Mouse (Mus musculus): ENCODE measurements around the gene Ets2. TPM values are rescaled to one million over a fixed set of nuclear protein-coding genes. Genes with fewer than 3 reads are reported as not detected.
"Not testable (repeated sequence)": the region's sequence is repeated elsewhere in the genome, so short reads cannot be mapped to it uniquely, and the experiment has no call there.

Gene Ets2
- polyA plus RNA-seq, 1 experiment from 2014 or later, result 13.5 TPM

GRCm38 (mm10) chr16:95759988-95760391 is 58.1 kb downstream of the Ets2 start:
- Histone ChIP-seq H3K27ac (ENCODE audit: low read depth) (no peak overlapping the region), H3K4me3 (ENCODE audit: low read depth, low read length) (no peak overlapping the region), H3K4me2 (ENCODE audit: low read depth, low read length) (no peak overlapping the region), H3K9me3 (ENCODE audit: low read length) (no peaks in the 10 kb centered on the region), H3K27me3 (ENCODE audit: insufficient read depth, low read length) (no peaks in the 10 kb centered on the region), H3K36me3 (replicated peaks; ENCODE audit: insufficient read depth, low read length) (no peaks in the 10 kb centered on the region), H3K9ac (replicated peaks) (no peak overlapping the region), H3K4me1 (ENCODE audit: insufficient read depth) (no peaks in the 10 kb centered on the region)
- TF ChIP-seq CTCF (IDR thresholded peaks at IDR 0.05; ENCODE audit: low read depth) (no peak), EP300 (IDR thresholded peaks at IDR 0.05; ENCODE audit: low read depth) (no peak)
- DNase-seq (no peak), ATAC-seq (no peak)
- WGBS (ENCODE audit: insufficient replicate concordance), result 69% methylated on average over 6 of the region's 6 CpGs

DNA sequence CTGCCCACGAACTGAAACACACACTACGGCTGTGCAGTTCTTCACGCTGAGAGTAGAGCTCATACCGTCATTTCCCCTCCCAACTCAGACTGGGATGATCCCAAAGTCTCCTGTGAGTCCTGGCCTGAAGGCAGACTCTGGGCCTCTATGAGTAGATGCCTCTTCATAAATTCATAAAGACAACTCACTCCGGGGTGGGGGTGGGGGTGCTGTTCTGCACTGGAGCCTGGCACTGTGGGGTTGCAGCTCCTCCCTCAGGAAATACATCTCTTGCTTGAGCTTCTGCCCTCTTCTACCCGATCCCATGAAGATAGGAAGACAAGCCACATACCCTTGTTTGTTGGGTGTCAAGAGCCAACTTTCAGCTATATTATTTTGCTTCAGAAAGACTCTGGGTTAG is 59.9 kb downstream of the Ets2 start:
- Histone ChIP-seq H3K27me3 (ENCODE audit: insufficient read depth, low read length) (no peaks in the 10 kb centered on the region), H3K36me3 (replicated peaks; ENCODE audit: insufficient read depth, low read length) (no peaks in the 10 kb centered on the region), H3K4me3 (ENCODE audit: low read depth, low read length) (no peak overlapping the region), H3K9me3 (ENCODE audit: low read length) (no peaks in the 10 kb centered on the region), H3K4me2 (ENCODE audit: low read depth, low read length) (no peak overlapping the region), H3K27ac (ENCODE audit: low read depth) (no peak overlapping the region), H3K4me1 (ENCODE audit: insufficient read depth) (no peaks in the 10 kb centered on the region), H3K9ac (replicated peaks) (no peak overlapping the region)
- ATAC-seq (no peak), DNase-seq (no peak)
- TF ChIP-seq EP300 (IDR thresholded peaks at IDR 0.05; ENCODE audit: low read depth), result no peak
- TF ChIP-seq CTCF (IDR thresholded peaks at IDR 0.05; ENCODE audit: low read depth), result no peak
- 67% methylated on average over 6 of the region's 6 CpGs for WGBS (ENCODE audit: insufficient replicate concordance)

- H3K27ac ChIP-seq (ENCODE audit: low read depth), result no peak overlapping the region
- WGBS (ENCODE audit: insufficient replicate concordance), result 72% methylated on average over 6 of the region's 6 CpGs
- DNase-seq (no peak), ATAC-seq (no peak)
- H3K4me1 ChIP-seq (ENCODE audit: insufficient read depth), result no peaks in the 10 kb centered on the region
- H3K4me3 ChIP-seq (ENCODE audit: low read depth, low read length), result no peak overlapping the region
- TF ChIP-seq EP300 (IDR thresholded peaks at IDR 0.05; ENCODE audit: low read depth) (no peak), CTCF (IDR thresholded peaks at IDR 0.05; ENCODE audit: low read depth) (no peak)
- no peaks in the 10 kb centered on the region for H3K36me3 ChIP-seq (replicated peaks; ENCODE audit: insufficient read depth, low read length)
- H3K4me2 ChIP-seq (ENCODE audit: low read depth, low read length), result no peak overlapping the region
- H3K9me3 ChIP-seq (ENCODE audit: low read length), result no peaks in the 10 kb centered on the region
- no peaks in the 10 kb centered on the region for H3K27me3 ChIP-seq (ENCODE audit: insufficient read depth, low read length)
- H3K9ac ChIP-seq (replicated peaks), result no peak overlapping the region
Measured at GRCm38 (mm10) chr16:95763201-95763600, 61.3 kb downstream of the Ets2 start.

- not testable (repeated sequence) for ATAC-seq; H3K4me1 ChIP-seq (ENCODE audit: insufficient read depth); H3K27ac ChIP-seq (ENCODE audit: low read depth); H3K27me3 ChIP-seq (ENCODE audit: insufficient read depth, low read length); DNase-seq; H3K36me3 ChIP-seq (replicated peaks; ENCODE audit: insufficient read depth, low read length); H3K4me3 ChIP-seq (ENCODE audit: low read depth, low read length); H3K4me2 ChIP-seq (ENCODE audit: low read depth, low read length); H3K9me3 ChIP-seq (ENCODE audit: low read length); H3K9ac ChIP-seq (replicated peaks)
- WGBS (ENCODE audit: insufficient replicate concordance), result 50% methylated on average over 8 of the region's 8 CpGs
Measured at GRCm38 (mm10) chr16:95764041-95764440, 62.2 kb downstream of the Ets2 start.

GRCm38 (mm10) chr16:95766181-95766580 is 64.3 kb downstream of the Ets2 start:
- Histone ChIP-seq H3K9me3 (ENCODE audit: low read length) (no peaks in the 10 kb centered on the region), H3K4me1 (ENCODE audit: insufficient read depth) (peaks cover 6% of the 10 kb centered on the region; the same call in 1 of the 2 replicates), H3K4me2 (ENCODE audit: low read depth, low read length) (no peak overlapping the region), H3K36me3 (replicated peaks; ENCODE audit: insufficient read depth, low read length) (no peaks in the 10 kb centered on the region), H3K4me3 (ENCODE audit: low read depth, low read length) (no peak overlapping the region), H3K9ac (replicated peaks) (no peak overlapping the region), H3K27ac (ENCODE audit: low read depth) (no peak overlapping the region), H3K27me3 (ENCODE audit: insufficient read depth, low read length) (no peaks in the 10 kb centered on the region)
- TF ChIP-seq EP300 (IDR thresholded peaks at IDR 0.05; ENCODE audit: low read depth) (no peak), CTCF (IDR thresholded peaks at IDR 0.05; ENCODE audit: low read depth) (no peak)
- ATAC-seq (no peak), DNase-seq (no peak)
- WGBS (ENCODE audit: insufficient replicate concordance), result 84% methylated on average over 3 of the region's 3 CpGs

- H3K4me2 ChIP-seq (ENCODE audit: low read depth, low read length), result no peak overlapping the region
- H3K27ac ChIP-seq (ENCODE audit: low read depth), result no peak overlapping the region
- ATAC-seq (no peak), DNase-seq (no peak)
- TF ChIP-seq EP300 (IDR thresholded peaks at IDR 0.05; ENCODE audit: low read depth) (no peak), CTCF (IDR thresholded peaks at IDR 0.05; ENCODE audit: low read depth) (no peak)
- no peaks in the 10 kb centered on the region for H3K27me3 ChIP-seq (ENCODE audit: insufficient read depth, low read length)
- H3K9ac ChIP-seq (replicated peaks), result no peak overlapping the region
- H3K4me1 ChIP-seq (ENCODE audit: insufficient read depth), result peaks cover 6% of the 10 kb centered on the region; the same call in 1 of the 2 replicates
- no peaks in the 10 kb centered on the region for H3K9me3 ChIP-seq (ENCODE audit: low read length)
- WGBS (ENCODE audit: insufficient replicate concordance), result 78% methylated on average over 2 of the region's 2 CpGs
- H3K36me3 ChIP-seq (replicated peaks; ENCODE audit: insufficient read depth, low read length), result no peaks in the 10 kb centered on the region
- H3K4me3 ChIP-seq (ENCODE audit: low read depth, low read length), result no peak overlapping the region
Measured at GRCm38 (mm10) chr16:95767246-95767645, 65.4 kb downstream of the Ets2 start.
